Mouse (Mus musculus) layer of hippocampus, adult 11-12 months (tissue): ENCODE results near the gene Drosha.
A peak's percentile ranks its signal among the peaks of the same experiment; 100 is the strongest.
"Not testable (repeated sequence)": the region's sequence is repeated elsewhere in the genome, so short reads cannot be mapped to it uniquely, and the experiment has no call there.

Source experiments
- DNase-seq: peaks from one replicate; pipeline ENCODE4 v3.0.0; 2022; ENCODE audit warnings: low spot score

Drosha gene

DNA sequence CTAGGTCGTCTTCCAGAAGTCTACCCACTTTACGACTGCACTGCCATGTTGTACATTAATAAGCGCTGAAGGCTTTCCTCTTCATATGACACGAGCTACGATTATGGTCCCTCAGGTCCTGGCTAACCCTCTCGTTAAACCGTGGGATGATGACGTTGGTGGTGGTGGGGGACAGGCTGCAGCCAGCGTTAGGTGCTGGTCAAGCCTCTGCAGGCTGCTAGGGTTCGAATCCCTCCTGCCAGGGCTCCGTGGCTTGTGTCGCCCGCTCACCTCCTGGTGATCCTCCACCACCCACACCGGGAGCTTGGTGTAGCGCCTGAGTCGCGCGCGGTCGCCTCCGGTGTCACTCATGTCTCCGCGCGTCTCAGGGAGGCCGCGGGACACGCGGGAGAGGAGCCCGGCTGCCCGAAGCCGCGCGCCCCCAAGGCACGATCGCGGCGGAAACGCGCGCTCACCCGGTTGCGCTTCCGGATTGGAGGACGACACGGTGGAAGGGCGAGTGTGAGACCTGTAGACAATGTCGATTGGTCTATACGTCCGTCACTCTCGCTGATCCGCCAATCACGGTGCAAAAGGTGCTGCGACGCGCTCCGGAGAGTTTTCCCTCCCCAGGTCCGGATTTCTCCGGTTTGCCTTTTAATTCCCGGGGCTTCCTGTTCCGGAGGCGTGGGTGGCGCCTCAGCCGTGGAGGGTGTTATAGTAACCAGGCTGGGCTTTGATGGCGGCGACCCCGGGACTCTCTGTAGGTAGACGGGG is at the start of gene Drosha, which contains the start of gene 6030458C11Rik:
Drosha (plus strand) TSS at position 619 of the 756 bp plus-strand sequence.
6030458C11Rik (minus strand) TSS at position 453 of the 756 bp plus-strand sequence.
- peak; percentile 98 for DNase-seq

DNA sequence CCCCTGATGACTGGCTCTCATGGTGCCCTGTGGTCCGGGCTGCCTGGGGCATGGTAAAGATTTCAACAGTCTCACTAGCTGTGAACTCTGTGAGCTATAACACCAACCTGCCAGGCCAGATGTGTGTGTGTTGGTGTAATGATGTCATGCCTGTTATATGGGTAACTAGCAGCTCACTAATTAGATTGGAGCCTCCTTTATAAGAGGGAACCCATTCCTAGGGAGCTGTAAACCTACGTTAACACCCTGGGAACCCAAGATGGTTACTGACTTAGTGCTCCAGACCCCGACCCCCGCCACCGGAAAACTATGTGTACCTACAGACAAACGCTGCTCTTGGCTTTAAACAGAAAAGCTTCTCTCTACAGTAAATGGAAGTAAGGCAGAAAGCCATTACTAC is 43.3 kb upstream of the Drosha start:
- DNase-seq: no peak

DNA sequence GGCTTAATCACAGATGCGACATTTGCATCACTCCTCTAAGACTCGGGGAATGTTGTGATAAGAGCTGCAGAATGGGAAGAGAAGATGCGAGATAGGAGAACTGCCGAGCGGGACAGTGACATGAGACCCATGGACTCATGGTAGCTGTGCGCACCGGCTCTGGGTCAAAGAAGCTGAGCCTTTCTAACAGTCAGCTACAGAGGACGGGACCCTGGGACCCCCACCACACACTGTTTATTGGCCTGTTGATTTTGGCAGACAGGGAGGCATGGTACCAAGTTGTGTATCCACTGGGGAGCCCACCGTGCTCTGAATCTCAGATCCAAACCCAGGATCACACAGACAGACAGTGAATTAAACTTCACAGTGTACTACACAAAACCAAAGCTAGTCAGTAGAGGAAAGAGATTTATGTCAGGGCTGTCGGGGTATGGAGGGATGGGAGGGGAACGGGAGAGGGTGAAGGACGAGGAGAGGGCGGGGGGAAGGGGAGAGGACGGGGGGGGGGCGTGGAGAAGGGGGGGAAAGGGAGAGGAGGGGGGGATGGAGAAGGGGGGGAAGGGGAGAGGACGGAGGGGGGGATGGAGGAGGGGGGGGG is 42.8 kb upstream of the Drosha start:
- no peak for DNase-seq

- no peak for DNase-seq
Measured at GRCm38 (mm10) chr15:12788536-12788935, 36.1 kb upstream of the Drosha start.

DNA sequence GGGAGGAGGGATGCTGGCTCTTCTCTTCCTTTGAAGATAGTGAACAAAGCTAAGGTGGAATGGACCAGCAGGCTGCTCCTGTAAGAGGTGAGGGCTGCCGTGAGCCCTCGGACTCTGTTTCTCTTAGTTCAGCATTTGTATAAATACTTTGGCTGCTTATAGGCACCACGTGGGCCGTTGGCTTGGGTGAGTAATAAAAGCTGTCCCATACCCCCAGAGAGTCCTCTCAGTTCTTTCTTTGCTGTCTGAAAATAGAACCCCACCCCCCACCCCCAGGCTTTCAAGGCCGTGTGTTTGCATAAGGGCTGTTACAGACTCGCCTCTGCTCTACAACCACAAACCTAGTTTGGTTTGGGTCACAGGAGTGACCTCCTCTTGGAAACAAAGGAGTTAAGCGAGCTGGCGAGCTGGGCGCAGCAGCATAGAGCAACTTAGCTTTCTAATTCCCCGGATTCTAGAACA is 35.2 kb upstream of the Drosha start:
- no peak for DNase-seq

DNA sequence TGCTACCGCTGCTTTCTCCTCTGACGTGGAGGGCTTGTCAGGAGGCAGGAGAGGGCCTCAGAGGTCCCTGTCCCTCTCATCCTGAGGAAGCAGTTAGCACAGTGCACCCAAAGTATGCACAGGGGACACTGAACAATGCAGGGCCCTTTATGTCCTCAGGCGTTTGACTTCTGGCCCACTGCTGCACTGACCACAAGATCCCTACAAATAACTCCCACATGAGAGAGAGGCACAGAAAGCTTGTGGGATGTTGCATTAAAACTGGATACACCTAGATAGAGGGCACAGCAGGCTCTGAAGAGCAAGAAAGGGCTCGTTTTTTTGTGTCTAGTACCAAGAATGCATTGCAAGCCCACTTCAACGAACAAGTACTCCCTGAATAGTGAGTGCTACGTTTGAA is 30.3 kb upstream of the Drosha start:
- no peak for DNase-seq

GRCm38 (mm10) chr15:12795457-12795894 is 29.1 kb upstream of the Drosha start:
- DNase-seq: peak; percentile 84

GRCm38 (mm10) chr15:12795909-12796470 is 28.6 kb upstream of the Drosha start:
- DNase-seq: no peak

DNA sequence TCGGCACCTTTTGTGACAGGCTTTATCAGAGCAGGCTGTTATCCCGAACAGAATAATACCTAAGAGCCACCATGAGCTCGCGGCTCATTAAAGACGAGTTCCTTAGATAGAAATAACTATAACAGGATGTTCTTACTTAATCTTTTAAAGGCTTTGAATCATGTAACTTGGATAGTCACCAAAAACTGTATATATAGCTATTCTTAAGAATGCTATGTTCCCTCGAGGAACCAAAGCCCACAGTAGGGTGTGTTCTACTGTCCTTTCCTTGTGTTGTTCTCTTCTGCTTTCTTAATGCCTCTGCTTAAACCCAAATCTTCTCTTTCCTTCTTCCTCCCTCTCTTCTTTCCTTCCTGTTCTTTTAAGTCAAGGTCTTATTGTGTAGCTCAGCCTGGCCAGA is 26.6 kb upstream of the Drosha start:
- DNase-seq: no peak

GRCm38 (mm10) chr15:12800405-12801141 is 24.0 kb upstream of the Drosha start:
- no peak for DNase-seq

- DNase-seq: not testable (repeated sequence)
Measured at GRCm38 (mm10) chr15:12801142-12801506, 23.5 kb upstream of the Drosha start.

DNA sequence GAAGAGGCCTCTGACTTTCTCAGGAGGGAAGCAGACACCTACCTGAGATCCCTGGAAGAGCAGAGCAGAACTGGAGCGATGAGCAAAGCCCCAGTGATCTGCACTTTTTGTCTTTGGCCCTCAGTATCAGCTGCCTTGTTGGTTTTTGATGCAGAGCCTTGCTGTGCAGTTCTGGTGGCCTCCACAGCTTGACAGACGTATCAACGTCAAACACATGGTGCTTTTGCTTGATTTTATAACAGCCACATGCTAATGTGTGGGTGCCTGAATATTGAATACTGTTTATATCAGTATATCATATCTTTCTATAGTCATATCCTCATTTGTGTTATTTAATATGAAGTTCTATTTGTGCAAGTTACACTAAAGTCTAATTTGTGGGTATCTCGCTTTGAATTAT is 19.5 kb upstream of the Drosha start:
- no peak for DNase-seq

DNA sequence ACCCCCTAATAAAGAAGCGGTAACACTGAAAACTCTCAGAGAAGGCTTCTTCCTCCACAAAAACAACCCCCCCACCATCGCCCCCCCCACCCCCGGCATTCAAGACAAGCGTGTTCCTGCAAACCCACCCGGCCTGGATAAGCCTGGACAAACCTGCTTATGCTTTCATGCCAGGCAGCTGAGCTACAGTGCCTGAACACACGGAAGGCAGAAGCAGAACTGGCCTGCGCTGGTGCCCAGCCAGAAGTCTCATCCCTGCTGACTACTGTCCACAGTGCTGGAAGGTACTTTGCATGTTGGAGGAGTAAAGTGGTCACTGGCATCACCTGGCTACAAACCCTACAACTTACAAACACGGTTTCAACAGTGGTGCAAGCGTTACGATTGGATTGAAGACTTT is 17.5 kb upstream of the Drosha start:
- DNase-seq: no peak

DNA sequence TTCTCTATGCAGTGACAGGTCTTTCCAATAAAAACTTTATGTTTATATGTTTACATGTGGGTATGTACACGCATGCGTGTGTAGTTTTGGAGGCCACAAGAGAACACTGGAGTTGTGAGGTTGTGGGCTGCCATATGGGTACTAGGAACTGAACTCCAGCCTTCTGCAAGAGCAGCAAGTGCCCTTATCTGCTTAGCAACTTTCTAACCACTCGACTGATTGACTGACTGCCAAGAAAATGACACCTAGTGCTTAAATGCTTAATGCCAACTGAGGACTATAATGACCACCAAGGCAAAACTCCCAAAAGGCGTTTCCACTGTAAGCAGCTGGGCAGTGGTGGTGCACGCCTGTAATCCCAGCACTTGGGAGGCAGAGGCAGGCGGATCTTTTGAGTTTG is 15.3 kb upstream of the Drosha start:
- no peak for DNase-seq

DNA sequence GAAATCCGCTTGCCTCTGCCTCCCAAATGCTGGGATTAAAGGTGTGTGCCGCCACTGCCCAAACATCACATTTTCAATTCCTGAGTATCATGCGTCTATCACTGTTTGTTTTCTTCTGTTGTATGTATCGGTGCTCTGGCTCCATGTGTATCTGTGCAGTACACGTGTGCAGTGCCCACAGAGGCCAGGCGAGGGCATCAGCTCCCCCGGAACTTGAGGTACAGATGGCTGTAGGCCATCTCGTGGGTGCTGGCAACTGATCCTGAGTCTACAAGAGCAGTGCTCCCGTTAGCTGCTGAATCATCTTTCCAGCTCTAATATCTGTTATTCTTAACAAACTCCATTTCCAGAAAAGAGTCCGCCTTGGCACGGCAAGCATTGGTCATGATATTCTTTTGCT is 12.0 kb upstream of the Drosha start:
- DNase-seq: no peak

DNA sequence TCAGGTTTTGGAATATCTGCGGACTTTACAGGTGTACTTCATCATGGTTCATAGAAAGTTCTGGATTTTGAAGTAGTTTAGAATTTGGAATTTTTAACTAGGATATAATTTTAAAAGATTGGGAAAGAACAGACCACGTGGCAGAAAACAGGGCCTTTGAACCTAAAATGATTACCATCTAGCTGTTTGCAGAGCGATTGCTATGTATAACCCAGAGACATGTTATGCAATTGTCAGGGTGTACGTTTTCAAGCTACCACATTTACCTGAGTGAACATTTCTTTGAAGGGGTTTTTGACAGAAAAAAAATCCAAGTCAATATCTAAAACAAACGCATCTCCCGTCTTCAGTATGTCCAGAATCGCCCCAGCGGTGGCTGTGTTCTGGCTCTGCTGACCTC is 7.0 kb upstream of the Drosha start:
- no peak for DNase-seq

GRCm38 (mm10) chr15:12822416-12823395 is 1.9 kb upstream of the Drosha start:
- DNase-seq: no peak

DNA sequence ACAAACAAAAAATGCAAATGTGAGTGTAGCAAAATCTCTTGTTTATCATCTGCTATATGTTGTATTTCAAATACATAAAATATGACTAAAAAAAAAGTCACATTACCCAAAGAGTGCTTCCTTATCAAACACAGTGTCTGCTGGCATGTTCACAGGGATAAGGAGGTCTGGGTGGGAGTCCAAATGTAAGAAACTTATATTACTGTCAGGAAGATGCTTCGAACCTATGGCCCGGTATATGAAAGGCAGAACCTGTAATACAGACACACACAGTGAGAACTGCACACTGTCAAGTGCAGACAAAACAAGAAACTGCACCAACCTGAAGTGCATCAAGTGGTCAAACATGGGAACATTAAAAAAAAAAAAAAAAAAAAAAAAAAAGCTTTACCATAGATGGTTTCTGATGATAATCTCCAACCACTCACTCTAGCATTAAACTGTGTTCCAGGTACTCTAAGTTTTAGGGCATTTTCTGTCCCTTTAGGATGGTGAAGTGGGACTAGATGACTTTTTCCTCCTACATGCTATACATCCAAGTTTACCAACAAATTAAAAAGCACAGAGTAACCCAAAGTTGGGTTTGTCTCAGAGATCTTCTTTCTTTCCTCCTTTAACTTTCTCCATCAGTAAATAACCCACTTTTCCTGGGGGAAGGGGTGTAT is 1.0 kb upstream of the Drosha start:
- DNase-seq: no peak

DNA sequence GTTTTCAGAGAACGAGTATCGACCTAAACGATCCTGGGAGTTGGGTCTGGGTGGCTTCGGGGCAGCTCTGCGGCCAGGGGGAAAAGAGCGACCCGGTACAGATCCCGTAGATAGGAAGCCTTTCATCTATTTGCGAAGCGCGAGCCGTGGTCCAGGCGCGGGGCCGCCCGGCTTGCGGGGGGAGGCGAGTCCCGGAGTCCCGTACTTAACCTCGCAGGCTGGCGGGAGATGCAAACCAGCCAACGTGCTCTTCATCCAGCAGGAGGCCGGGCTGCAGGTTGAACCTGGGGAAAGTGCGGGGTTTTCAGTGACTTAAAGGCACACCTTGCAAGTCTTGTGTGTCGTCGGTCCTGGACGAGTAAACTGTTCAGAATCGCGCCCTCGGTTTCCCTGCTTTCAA is 350 bp downstream of the Drosha start:
- DNase-seq: no peak

DNA sequence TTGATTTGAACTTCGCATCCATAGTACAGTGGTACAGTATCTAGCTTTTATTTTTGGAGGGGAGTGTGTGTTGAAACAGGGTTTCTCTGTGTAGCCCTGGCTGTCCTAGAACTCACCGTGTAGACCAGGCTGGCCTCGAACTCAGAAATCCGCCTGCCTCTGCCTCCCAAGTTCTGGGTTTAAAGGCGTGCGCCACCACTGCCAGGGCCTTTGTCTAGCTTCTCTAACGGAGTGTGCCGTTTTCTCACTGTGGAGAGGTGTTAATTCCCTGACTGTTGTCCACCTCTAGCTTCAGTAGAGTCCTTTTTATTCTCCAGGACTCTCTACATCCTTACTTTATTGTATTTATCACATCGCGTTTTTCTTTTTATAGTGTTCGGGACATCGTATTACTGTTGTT is 793 bp downstream of the Drosha start:
- DNase-seq: no peak

- no peak for DNase-seq
Measured at GRCm38 (mm10) chr15:12829878-12830277, 5.3 kb downstream of the Drosha start.
